Mouse (Mus musculus): ENCODE measurements at regions not wholly inside any gene's neighbourhood (a gene's known extent, or its start where the extent isn't known, plus 50 kb on each side); places are given as distances from the start of the nearest gene placed in this dataset.
"Not testable (repeated sequence)": the region's sequence is repeated elsewhere in the genome, so short reads cannot be mapped to it uniquely, and the experiment has no call there.

DNA sequence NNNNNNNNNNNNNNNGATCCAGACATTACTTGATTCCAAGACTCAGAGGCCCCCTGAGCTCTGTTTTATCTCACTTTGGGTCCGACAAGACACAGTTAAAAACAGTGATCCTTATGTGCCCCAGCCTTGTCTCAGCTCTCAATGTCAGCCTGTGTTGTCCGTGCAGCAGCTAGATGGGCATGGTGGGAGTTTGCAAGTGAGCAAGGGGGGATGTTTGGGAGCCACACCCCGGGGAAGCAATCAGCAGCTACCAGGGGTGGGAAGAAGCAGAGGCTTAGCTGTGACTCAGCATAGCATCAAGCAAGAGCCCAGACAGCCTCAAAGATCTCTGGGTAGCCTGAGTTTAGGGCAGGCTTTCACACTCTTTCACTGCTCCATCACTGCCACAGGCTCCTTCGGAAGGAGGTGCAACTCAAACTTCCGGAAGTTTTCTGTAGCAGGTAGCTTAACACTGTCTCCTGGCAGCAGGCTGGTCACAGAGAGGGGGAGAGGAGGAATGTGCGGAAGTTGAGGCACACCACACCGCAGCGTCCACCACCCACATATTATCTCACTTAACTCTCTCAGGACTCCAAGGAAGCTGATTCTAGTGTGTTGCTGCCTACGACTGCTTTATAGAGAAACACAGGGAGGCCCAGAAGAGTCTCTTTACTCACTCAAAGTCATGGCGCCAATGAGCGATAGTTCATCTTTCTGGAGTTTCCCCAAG, 80.2 kb upstream of the Defb33 start:
- WGBS = 88% methylated on average over 11 of the region's 11 CpGs
- not testable (repeated sequence) for H3K27ac ChIP-seq (ENCODE audit: control insufficient read depth, insufficient read depth, low read length); H3K4me3 ChIP-seq (ENCODE audit: control insufficient read depth, insufficient read depth, low read length); H3K36me3 ChIP-seq (ENCODE audit: control insufficient read depth, insufficient read depth, low read length); H3K4me1 ChIP-seq (replicated peaks; ENCODE audit: control insufficient read depth, insufficient read depth, low read length); H3K27me3 ChIP-seq (ENCODE audit: control insufficient read depth, insufficient read depth, low read length)
- DNase-seq = peak; percentile 11

DNA sequence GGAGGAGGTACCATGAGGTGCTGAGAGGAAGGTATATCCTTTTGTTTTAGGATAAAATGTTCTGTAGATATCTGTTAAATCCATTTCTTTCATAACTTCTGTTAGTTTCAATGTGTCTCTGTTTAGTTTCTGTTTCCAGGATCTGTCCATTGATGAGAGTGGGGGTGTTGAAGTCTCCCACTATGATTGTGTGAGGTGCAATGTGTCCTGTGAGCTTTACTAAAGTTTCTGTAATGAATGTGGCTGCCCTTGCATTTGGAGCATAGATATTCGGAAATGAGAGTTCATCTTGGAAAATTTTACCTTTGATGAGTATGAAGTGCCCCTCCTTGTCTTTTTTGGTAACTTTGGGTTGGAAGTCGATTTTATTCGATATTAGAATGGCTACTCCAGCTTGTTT, 79.0 kb upstream of the Defb33 start:
- not testable (repeated sequence) for H3K4me3 ChIP-seq (ENCODE audit: control insufficient read depth, insufficient read depth, low read length); H3K36me3 ChIP-seq (ENCODE audit: control insufficient read depth, insufficient read depth, low read length); DNase-seq; H3K27ac ChIP-seq (ENCODE audit: control insufficient read depth, insufficient read depth, low read length); H3K27me3 ChIP-seq (ENCODE audit: control insufficient read depth, insufficient read depth, low read length); H3K4me1 ChIP-seq (replicated peaks; ENCODE audit: control insufficient read depth, insufficient read depth, low read length)
- whole genome bisulfite sequencing = 88% methylated on average over 3 of the region's 3 CpGs

DNA sequence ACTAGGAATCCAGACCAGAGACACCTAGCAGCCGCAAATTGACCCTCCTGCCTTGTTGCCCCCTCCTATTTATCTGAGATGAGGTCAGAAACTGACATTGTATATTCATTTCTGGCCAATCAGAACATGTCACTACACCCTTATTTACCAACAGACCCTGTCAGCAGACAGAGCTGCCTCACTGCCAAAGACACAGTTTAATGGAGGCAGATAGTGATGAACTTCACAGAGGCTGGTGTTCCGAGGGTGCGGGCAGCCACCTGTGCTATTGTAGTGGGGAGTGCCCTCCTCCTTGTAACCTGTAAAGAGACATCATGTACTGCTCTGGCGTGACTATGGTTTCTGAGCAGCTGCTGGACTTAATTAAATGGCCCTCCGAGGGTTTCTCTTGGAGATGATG, 70.0 kb upstream of the Defb33 start:
- H3K36me3 ChIP-seq (ENCODE audit: control insufficient read depth, insufficient read depth, low read length); H3K27ac ChIP-seq (ENCODE audit: control insufficient read depth, insufficient read depth, low read length); H3K4me1 ChIP-seq (replicated peaks; ENCODE audit: control insufficient read depth, insufficient read depth, low read length); H3K4me3 ChIP-seq (ENCODE audit: control insufficient read depth, insufficient read depth, low read length); H3K27me3 ChIP-seq (ENCODE audit: control insufficient read depth, insufficient read depth, low read length): not testable (repeated sequence)
- peak; percentile 23 for DNase-seq
- 87% methylated on average over 4 of the region's 5 CpGs for WGBS

DNA sequence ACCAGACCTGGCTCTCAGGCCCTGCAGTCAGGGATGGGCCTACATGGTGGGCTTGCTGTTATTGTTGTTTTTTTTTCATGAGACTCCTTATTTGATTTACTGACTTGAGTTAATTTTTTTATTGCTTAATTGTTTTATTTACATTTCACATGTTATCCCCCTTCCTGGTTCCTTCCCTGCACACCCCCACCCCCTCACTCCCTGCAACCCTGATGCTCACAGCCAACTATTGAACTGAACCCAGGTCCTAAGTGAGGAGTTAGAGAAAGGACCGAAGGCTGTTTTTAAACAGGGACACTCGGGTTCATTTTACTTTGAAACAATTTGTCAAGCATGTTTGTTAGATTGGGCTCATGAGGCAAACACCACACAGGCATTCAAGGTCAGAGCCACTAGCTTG, 69.2 kb upstream of the Defb33 start:
- H3K27ac ChIP-seq (ENCODE audit: control insufficient read depth, insufficient read depth, low read length); H3K36me3 ChIP-seq (ENCODE audit: control insufficient read depth, insufficient read depth, low read length); H3K27me3 ChIP-seq (ENCODE audit: control insufficient read depth, insufficient read depth, low read length); H3K4me3 ChIP-seq (ENCODE audit: control insufficient read depth, insufficient read depth, low read length); H3K4me1 ChIP-seq (replicated peaks; ENCODE audit: control insufficient read depth, insufficient read depth, low read length): not testable (repeated sequence)
- peak; percentile 6 for DNase-seq
- 86% methylated on average over 2 of the region's 2 CpGs for WGBS

DNA sequence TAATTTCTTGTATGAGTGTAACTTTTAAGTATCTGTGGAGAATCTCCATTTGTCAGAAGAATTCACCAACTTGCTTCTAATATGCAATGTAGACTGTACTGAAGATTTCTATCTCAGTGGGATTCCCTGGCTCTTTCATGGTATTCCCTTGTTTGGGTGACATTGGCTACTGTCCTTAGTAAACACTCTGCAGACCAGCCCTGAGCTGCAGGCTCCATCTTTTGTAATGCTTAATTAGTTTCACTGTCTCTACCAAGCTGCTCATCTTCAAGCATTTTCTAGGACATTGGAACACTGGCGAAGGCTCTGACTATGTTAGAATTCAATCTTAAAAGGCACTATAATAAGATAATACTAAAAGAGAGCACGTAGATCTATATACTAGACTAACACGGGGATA, 53.0 kb upstream of the Defb33 start:
- not testable (repeated sequence) for H3K36me3 ChIP-seq (ENCODE audit: control insufficient read depth, insufficient read depth, low read length); H3K4me1 ChIP-seq (replicated peaks; ENCODE audit: control insufficient read depth, insufficient read depth, low read length)
- WGBS = 75% methylated on average over 3 of the region's 3 CpGs

More for the DNA sequence above, 53.0 kb upstream of the Defb33 start:
- DNase-seq; H3K27me3 ChIP-seq (ENCODE audit: control insufficient read depth, insufficient read depth, low read length); H3K4me3 ChIP-seq (ENCODE audit: control insufficient read depth, insufficient read depth, low read length); H3K27ac ChIP-seq (ENCODE audit: control insufficient read depth, insufficient read depth, low read length): not testable (repeated sequence)
